Mouse (Mus musculus) gastrocnemius, adult 18-20 months (tissue): Measurements from ENCODE around the gene Hsd3b6. TPM values are rescaled to one million over a fixed set of nuclear protein-coding genes. Genes with fewer than 3 reads are reported as not detected.
"Not testable (repeated sequence)": the region's sequence is repeated elsewhere in the genome, so short reads cannot be mapped to it uniquely, and the experiment has no call there.

ENCODE experiments used
- DNase-seq: peaks from one replicate; pipeline ENCODE4 v3.0.0; 2021; ENCODE audit warnings: low spot score
- long read RNA-seq, 2 experiments: library from polyadenylated mRNA; stranded (forward); transcript quantifications; one replicate each; pipeline ENCODE4 v2.0.0; 2021
- total RNA-seq, 2 experiments: library from RNA; stranded (reverse); gene quantifications; 2 replicates each; pipeline ENCODE4 v1.2.3; 2021

Hsd3b6 gene
- total RNA-seq, result not detected
- long read RNA-seq, experiment 1, result 0 reads
- long read RNA-seq, experiment 2, result 0 reads

- DNase-seq, result no peak
These were observed at the start of gene Hsd3b6 for GRCm38 (mm10) chr3:98814101-98814670. Gene Hsd3b6, minus strand, starts transcription at chr3:98814443.

GRCm38 (mm10) chr3:98862800-98863199 is 48.6 kb upstream of the Hsd3b6 start:
- DNase-seq, result no peak

GRCm38 (mm10) chr3:98859576-98859975 is 45.3 kb upstream of the Hsd3b6 start, which contains the start of gene Hsd3b1:
Gene Hsd3b1, minus strand, starts transcription at chr3:98859794.
- no peak for DNase-seq

GRCm38 (mm10) chr3:98858051-98858450 is 43.8 kb upstream of the Hsd3b6 start:
- DNase-seq, result no peak

- no peak for DNase-seq
These were observed 42.6 kb upstream of the Hsd3b6 start for GRCm38 (mm10) chr3:98856892-98857291.

GRCm38 (mm10) chr3:98855160-98855559 is 40.9 kb upstream of the Hsd3b6 start:
- DNase-seq, result no peak

- no peak for DNase-seq
These were observed 39.4 kb upstream of the Hsd3b6 start for GRCm38 (mm10) chr3:98853685-98854084.

- no peak for DNase-seq
These were observed 38.8 kb upstream of the Hsd3b6 start for GRCm38 (mm10) chr3:98853051-98853450.

- DNase-seq, result no peak
These were observed 38.4 kb upstream of the Hsd3b6 start for GRCm38 (mm10) chr3:98852631-98853030.

GRCm38 (mm10) chr3:98851853-98852252 is 37.6 kb upstream of the Hsd3b6 start:
- DNase-seq, result no peak

- no peak for DNase-seq
These were observed 36.0 kb upstream of the Hsd3b6 start for GRCm38 (mm10) chr3:98850262-98850661.

- DNase-seq, result no peak
These were observed 34.7 kb upstream of the Hsd3b6 start for GRCm38 (mm10) chr3:98848898-98849297.

- not testable (repeated sequence) for DNase-seq
These were observed 1.6 kb downstream of the Hsd3b6 start for GRCm38 (mm10) chr3:98812653-98813052.

- DNase-seq, result not testable (repeated sequence)
These were observed 9.2 kb downstream of the Hsd3b6 start for GRCm38 (mm10) chr3:98805032-98805431.

- no peak for DNase-seq
These were observed 27.7 kb downstream of the Hsd3b6 start for GRCm38 (mm10) chr3:98786551-98786950.

GRCm38 (mm10) chr3:98782181-98782868 is 31.9 kb downstream of the Hsd3b6 start:
- no peak for DNase-seq

- DNase-seq, result no peak
These were observed 33.3 kb downstream of the Hsd3b6 start for GRCm38 (mm10) chr3:98780921-98781320.

GRCm38 (mm10) chr3:98764155-98764554 is 50.1 kb downstream of the Hsd3b6 start:
- no peak for DNase-seq

- no peak for DNase-seq
These were observed 57.4 kb downstream of the Hsd3b6 start for GRCm38 (mm10) chr3:98756836-98757235.
